Mouse (Mus musculus) thymus, adult 2 months (tissue): Measurements from ENCODE around the gene Akr1a1. TPM values are rescaled to one million over a fixed set of nuclear protein-coding genes. Genes with fewer than 3 reads are reported as not detected.

ENCODE experiments used
- DNase-seq: peaks from one replicate; pipeline ENCODE4 v3.0.0; 2021
- H3K27ac ChIP-seq: fragments of 200-500 bp; 2 replicates; pipeline ENCODE4 v1.5.1; 2012; ENCODE audit warnings: low read length, control low read depth; ENCODE audit not compliant: control insufficient read depth, insufficient read depth
- H3K27me3 ChIP-seq: fragments of 200-500 bp; 2 replicates; pipeline ENCODE4 v1.6.1; 2012; ENCODE audit warnings: mild to moderate bottlenecking, low read length, moderate library complexity, mixed read lengths; ENCODE audit not compliant: control insufficient read depth, insufficient read depth
- H3K36me3 ChIP-seq: fragments of 200-500 bp; 2 replicates; pipeline ENCODE4 v1.6.1; 2012; ENCODE audit warnings: mild to moderate bottlenecking, low read length, moderate library complexity; ENCODE audit not compliant: control insufficient read depth, insufficient read depth
- H3K4me1 ChIP-seq: fragments of 200-500 bp; replicated peaks from 2 replicates; pipeline ENCODE4 v1.6.1; 2012; ENCODE audit warnings: low read length; ENCODE audit not compliant: control insufficient read depth, insufficient read depth
- H3K4me3 ChIP-seq: fragments of 200-500 bp; 2 replicates; pipeline ENCODE4 v1.5.1; 2012; ENCODE audit warnings: mild to moderate bottlenecking, low read length, control low read depth, moderate library complexity; ENCODE audit not compliant: control insufficient read depth, insufficient read depth
- CTCF ChIP-seq: fragments of 200-500 bp; IDR thresholded peaks from 2 replicates; pipeline ENCODE4 v1.5.1; 2012; ENCODE audit warnings: mild to moderate bottlenecking, control low read depth, low read length, moderate library complexity, borderline replicate concordance; ENCODE audit not compliant: control insufficient read depth, poor library complexity, insufficient read depth; ENCODE audit errors: extremely low read depth
- POLR2A ChIP-seq: fragments of 200-500 bp; IDR thresholded peaks from 2 replicates; pipeline ENCODE4 v1.6.1; 2012; ENCODE audit warnings: mild to moderate bottlenecking, low read length, control low read depth, moderate library complexity; ENCODE audit not compliant: control insufficient read depth, poor library complexity, insufficient read depth; ENCODE audit errors: extremely low read depth
- WGBS: fragments of 180-500 bp; shearing (Covaris S2); methylation state at CpG from one replicate; pipeline ENCODE4 v1.1.7; 2018; 5-methylcytosine and 5-hydroxymethylcytosine counted together
- polyA plus RNA-seq: library from polyadenylated mRNA; depleted of rRNA; stranded (reverse); fragments of >200 nt; gene quantifications from 2 replicates; pipeline ENCODE4 v1.2.3, GENCODE M21; 2012; rRNA removed

Akr1a1 gene
- polyA plus RNA-seq, 1 experiment, result 565 TPM

GRCm38 (mm10) chr4:116596978-116597881 lies 54.2 kb downstream of the Akr1a1 start:
- Histone ChIP-seq H3K27me3 (no peaks in the 10 kb centered on the region), H3K4me1 (peaks cover 14% of the 10 kb centered on the region), H3K27ac (no peak overlapping the region), H3K4me3 (peak overlapping the region; percentile 47), H3K36me3 (peaks cover 42% of the 10 kb centered on the region)
- TF ChIP-seq POLR2A (no peak; the same call in 1 of the 2 replicates), CTCF (0 out of 2 replicates have a peak, but pooled peaks have one; percentile 21)
- WGBS, result under 1% methylated on average over 50 of the region's 50 CpGs
- DNase-seq, result peak; percentile 52

GRCm38 (mm10) chr4:116596379-116596778 lies 55.1 kb downstream of the Akr1a1 start, which contains the start of gene Ccdc17:
TSS of gene Ccdc17 (plus strand) at chr4:116596654.
- Histone ChIP-seq H3K36me3 (peaks cover 42% of the 10 kb centered on the region), H3K27ac (no peak within 1 kb of the TSS), H3K27me3 (no peaks in the 10 kb centered on the region), H3K4me3 (peak within 1 kb of the TSS; percentile 47), H3K4me1 (peaks cover 14% of the 10 kb centered on the region)
- WGBS, result 49% methylated on average over 5 of the region's 5 CpGs
- TF ChIP-seq CTCF, result no peak
- TF ChIP-seq POLR2A, result no peak
- DNase-seq, result no peak

- no peak for DNase-seq
- no peak for TF ChIP-seq POLR2A
- no peak for TF ChIP-seq CTCF
- H3K4me1 ChIP-seq, result peaks cover 14% of the 10 kb centered on the region
- H3K36me3 ChIP-seq, result peaks cover 42% of the 10 kb centered on the region
- 93% methylated on average over 8 of the region's 8 CpGs for WGBS
- H3K27me3 ChIP-seq, result no peaks in the 10 kb centered on the region
- no peak overlapping the region for H3K4me3 ChIP-seq
- H3K27ac ChIP-seq, result no peak overlapping the region
These were observed 55.7 kb downstream of the Akr1a1 start for GRCm38 (mm10) chr4:116595793-116596192.

Other genes starting within 250 kb of the Akr1a1 start
- 110 and 137 TPM in 2 replicates for gene Mast2, start 187.5 kb downstream of the Akr1a1 start, polyA plus RNA-seq
- gene Ipp, start 144.1 kb downstream of the Akr1a1 start, polyA plus RNA-seq, result 2.5 and 3.6 TPM in 2 replicates
- 7.2 and 8.0 TPM in 2 replicates for gene Tmem69, start 95.7 kb downstream of the Akr1a1 start, polyA plus RNA-seq
- 76.9 and 81.2 TPM in 2 replicates for gene Gpbp1l1, start 94.0 kb downstream of the Akr1a1 start, polyA plus RNA-seq
- 7.3 and 9.9 TPM in 2 replicates for gene Ccdc17, start 55.0 kb downstream of the Akr1a1 start, polyA plus RNA-seq
- 14.2 and 15.8 TPM in 2 replicates for gene Nasp, start 23.7 kb downstream of the Akr1a1 start, polyA plus RNA-seq
- 61.8 and 99.5 TPM in 2 replicates for gene Prdx1, start 33.9 kb upstream of the Akr1a1 start, polyA plus RNA-seq
- gene Mmachc, start 56.7 kb upstream of the Akr1a1 start, polyA plus RNA-seq, result 10.5 and 10.8 TPM in 2 replicates
- 46.0 and 48.2 TPM in 2 replicates for gene Ccdc163, start 56.8 kb upstream of the Akr1a1 start, polyA plus RNA-seq
- 4.4 and 5.0 TPM in 2 replicates for gene Tesk2, start 69.3 kb upstream of the Akr1a1 start, polyA plus RNA-seq
- gene Toe1, start 156.0 kb upstream of the Akr1a1 start, polyA plus RNA-seq, result 42.8 and 44.8 TPM in 2 replicates
- gene Mutyh, start 156.0 kb upstream of the Akr1a1 start, polyA plus RNA-seq, result 31.6 and 32.0 TPM in 2 replicates
- gene Hpdl, start 170.0 kb upstream of the Akr1a1 start, polyA plus RNA-seq, result 0.58 and 0.73 TPM in 2 replicates
- gene Zswim5, start 225.7 kb upstream of the Akr1a1 start, polyA plus RNA-seq, result 0.20 and 0.22 TPM in 2 replicates